Mouse (Mus musculus) right cerebral cortex, postnatal 4 days (tissue): Measurements from ENCODE around the gene Lin28a.
"Not testable (repeated sequence)": the region's sequence is repeated elsewhere in the genome, so short reads cannot be mapped to it uniquely, and the experiment has no call there.

Source experiments
- DNase-seq: peaks from one replicate; pipeline ENCODE4 v3.0.0-alpha.2; 2022

Lin28a gene

DNA sequence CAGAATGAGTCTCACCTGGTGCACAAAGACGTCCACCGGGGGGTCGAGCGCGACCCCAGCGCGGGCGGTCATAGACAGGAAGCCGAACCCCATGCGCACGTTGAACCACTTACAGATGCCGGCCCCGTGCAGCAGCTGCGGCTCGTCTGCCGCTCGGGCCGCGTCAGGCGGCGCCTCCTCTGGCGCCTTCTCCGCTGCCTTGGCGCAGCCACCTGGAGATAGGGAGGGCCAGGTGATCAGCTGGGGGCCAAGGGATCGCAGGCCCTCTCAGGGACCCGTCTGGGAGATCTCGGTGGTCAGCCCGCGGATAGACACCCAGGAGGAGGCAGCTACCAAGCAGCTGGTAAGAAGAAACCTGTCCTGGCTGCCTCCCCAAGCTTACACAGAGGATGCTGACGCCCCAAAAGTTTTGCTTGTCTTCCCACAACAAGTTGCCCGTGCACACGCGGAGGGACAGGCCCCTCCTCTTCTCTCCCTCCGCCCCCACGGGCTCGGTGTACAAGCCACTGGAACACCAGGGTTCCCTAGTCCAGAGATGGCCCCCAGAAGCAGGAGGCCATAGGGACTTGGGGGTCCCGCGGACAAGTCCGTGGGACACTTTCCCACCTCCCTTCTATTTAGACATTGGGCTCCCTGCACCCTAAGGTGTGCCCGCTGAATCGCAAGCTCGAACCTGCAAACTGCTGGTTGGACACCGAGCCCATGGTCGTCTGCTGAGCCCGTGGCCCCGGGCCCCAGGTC lies 433 bp downstream of the Lin28a start:
- DNase-seq: no peak

DNA sequence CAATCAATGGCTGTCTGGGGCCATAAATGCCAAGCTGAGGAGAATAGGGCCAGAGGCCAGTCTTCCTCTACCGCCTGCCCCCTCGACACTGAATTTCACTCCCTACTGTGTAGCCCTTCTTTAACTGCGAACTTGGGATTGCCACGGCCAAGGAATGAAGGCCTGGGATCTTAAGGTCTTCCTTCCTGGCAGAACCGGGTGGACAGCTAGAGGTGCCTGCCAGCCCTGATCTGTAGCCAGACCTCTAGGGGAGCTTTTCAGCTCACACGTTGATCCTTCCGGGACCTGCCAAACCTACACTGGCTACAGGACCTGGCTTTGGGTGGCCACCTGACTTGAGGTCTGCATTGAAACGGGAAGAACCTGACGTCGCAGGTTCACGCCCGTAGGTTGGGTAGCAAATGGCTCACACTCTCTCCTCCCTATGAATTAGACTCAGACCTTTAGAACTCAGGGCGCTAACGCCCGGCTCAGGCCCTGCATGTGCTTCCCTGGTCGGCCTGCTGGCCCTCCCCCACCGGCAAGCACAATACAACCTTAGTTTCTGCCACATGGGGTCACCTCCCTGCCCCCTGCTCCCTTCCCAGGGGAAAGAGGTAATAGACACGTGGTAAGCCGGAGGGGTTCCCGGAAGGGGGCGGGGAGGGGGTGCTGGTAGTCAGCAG lies 1.3 kb downstream of the Lin28a start:
- no peak for DNase-seq

DNA sequence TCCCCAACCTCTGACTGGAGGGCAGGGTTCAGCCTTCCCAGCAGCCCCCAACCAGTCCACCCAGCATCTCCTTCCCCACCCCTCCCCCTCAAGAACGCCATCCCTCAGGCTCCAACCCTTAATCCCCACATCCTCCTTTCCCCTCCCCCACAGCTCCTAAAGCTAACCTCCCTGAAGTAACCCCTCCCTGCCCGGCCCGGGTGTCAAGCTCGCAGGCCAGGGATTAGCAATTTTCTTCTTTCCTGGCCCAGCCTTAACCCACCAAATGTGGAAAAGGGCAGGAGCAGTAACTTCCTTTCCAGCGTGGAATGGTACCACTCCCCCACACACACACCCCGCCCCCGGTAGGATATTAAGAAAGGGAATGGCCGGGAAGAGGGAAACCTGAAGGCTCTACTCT lies 1.9 kb downstream of the Lin28a start:
- no peak for DNase-seq

DNA sequence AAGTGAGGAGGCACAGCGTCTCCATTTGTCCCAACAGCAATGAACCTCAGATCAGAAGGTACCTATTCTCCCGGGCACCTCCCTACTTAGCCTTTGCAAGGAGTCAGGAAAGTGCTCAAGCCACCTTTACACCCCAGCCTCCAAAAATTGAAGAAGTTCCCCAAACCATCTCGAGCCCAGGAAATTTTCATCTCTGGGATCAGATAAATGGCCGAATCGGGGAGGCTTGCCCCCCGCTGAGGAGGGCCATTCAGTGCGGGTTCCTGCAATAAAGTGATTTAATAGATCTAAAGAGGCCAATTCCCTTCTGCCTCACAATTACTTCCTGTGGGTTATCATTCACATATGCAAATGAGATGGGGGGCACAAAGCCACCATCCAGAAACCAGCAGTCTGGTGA lies 2.4 kb downstream of the Lin28a start:
- no peak for DNase-seq

DNA sequence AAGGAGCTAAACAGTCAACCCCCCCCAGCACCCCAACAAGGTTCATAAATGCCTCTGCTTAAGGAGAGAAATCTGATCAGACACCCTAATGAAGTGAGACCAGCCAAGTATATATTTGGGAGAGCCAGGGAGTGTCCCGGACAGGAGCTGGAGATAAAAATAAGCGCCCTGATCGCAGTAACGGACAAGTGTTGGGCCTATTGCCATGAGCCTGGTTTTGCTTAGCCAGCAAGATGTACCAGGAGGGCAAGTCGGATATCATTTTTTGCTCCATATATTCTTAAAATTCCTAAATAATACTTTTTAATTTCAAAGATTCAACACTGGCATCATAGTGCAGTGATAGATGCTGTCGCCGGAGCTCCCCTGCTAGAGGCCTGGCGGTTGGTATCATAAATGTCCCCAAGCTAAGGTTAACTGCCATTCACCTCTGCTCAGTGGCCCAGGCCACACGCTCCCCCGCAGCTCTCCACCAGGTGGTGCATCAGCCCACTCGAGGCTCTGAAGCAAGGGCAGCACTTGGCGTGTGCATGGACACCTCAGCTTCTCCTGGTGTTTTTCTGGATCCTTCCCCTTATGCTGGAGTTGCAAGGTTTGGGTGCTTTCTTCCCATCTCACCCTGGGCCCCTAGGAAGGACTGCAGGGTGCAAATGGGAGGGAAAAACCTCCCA lies 5.6 kb downstream of the Lin28a start:
- no peak for DNase-seq

DNA sequence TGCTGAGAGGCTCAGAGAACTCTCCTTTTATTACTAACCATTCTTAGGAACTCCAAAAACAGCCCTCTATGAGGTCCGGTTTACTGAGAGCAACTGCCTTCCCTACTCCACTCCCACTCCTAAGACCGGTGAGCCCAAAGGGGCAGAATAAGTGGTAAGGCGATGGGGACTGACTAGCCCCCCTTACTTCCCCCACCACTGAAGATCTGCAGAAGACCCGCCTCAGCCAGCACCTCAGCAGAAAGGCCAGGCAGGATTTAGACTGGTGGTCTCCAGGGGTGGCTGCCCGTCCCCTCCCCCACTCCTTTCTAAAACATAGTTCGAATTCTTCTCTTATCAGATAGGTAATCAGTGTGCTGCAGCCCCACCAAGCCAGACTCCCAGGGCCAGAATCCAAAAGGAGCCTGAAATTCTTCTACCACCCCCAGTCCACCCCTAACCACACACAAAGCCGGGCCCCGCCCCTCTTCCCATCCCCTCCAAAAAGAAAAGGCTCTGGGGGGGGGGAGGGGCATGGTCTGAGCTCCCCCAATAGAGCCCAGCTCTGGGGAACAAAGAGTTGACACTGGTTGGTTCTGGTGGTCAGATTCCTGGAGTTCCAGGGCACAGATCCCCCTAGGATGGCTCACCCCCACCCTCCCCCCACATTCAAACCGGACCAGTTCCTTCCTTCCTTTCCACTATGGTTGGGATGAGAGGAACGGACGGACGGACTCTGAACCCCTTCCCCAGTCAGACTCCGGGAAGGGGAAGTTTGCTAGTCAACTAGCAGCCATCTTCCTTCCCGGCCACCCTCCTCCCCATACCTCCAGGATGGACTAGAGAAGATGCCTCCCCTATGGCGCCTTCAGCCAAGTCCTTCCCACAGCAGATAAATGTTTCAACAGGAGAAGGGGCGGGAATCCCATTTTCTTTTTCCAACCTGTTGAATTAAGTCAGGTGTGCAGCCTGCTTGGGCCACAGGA lies 6.9 kb downstream of the Lin28a start:
- DNase-seq: no peak

DNA sequence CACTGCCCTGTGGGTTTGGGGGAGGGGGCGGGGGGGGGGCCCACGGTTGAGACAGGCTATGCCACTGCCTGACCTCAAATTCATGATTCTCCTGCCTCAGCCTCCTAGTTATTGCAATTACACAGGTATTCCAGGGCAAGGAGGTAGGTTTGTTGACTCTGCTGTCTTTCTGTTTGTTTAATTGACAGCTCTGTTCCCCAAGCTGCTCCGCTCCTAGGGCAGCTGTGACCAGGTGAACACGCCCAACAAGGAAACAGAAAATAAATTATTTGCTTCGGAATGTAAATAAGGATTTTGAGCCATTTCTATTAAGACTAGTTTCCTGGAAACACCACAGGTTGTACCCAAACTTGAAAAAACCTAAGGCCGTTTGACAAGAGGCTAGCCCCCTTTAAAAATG lies 8.9 kb downstream of the Lin28a start:
- no peak for DNase-seq

DNA sequence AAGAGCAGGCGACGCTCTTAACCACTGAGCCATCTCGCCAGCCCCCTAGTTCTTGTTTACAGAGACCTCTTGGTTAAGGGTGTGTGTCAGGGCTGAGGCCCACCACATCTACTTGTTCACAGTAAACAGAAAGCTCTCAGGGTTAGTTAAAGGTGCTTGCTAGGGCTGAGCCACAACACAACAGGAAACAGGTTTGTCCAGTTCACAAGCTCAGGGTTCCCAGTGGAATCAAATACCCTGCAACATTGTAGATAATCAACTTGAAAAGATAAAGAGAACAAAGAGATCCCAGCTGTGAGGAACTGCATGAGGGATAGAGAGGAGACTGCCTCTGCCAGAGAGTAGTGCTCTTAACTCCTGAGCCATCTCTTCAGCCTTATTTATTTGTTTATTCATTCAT lies 11.8 kb downstream of the Lin28a start:
- DNase-seq: no peak

DNA sequence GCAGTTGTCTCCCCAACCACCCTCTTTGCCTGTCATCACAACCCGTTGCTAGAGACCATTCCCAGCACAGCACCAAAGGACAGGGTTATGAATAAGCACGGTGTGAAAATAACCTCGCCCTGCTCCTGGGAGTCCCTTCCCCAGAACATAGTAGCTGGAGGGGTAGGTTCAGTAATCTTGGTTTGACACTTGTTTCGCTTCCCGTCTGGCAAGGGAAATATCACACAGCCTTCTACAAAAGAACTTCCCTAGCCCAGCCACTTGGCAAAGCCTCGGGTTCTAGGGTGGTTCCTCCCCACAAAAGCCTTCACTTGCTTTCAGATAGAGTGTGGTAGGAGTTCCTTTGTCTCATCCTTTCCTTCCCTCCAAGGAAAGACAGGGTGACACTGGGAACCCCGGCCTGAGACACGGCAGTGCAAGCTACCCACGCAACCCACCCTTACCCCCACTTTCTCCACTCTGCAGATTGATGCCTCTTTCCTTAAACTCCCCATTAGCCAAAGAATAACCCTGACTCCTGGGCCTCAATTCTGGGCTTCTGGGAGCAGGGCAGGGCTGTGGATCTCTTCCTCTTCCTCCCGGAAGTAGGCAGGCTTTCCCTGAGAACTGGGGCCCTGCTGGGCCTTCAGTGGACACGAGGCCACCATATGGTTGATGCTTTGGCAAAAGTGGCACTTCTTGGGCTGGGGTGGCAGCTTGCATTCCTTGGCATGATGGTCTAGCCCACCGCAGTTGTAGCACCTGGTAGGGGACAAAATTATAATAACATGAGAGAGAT lies 12.9 kb downstream of the Lin28a start:
- DNase-seq: no peak

DNA sequence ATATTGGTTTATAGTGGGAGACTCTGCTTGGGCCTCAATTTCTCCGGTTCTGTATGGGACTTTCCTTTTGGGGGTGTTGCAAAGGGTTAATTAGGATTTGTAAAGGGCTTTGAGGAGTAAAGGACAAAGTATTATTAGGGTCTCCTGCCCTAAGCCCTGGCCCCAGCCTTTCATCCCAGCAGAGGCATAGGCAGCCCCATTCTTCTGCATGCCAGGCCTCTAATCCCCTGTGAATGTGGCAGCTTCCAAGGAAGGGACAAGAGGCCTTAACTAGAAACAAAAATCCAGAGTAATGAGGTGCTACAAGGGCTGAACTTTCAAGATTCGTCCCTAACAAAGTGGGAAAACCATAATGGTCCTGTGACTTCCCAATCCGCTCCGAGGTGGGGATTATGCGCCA lies 15.7 kb downstream of the Lin28a start:
- DNase-seq: no peak

DNA sequence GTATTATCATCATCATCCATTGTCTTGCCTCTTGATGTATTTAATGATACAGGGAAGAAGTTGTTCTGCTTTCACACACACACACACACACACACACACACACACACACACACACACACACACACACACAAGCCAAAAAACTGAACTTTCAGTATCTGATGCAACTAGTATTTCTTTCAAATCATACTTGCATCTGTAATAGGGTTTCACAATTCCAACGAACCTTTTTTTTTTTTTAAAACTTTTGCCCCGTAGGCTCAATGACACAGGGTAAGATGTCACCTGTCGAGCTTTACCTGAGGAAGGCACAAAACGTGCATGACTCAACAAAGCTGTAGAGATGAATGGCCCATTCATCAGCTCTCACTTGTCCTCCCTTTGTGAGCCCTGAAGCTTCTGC lies 16.4 kb downstream of the Lin28a start:
- DNase-seq: no peak

DNA sequence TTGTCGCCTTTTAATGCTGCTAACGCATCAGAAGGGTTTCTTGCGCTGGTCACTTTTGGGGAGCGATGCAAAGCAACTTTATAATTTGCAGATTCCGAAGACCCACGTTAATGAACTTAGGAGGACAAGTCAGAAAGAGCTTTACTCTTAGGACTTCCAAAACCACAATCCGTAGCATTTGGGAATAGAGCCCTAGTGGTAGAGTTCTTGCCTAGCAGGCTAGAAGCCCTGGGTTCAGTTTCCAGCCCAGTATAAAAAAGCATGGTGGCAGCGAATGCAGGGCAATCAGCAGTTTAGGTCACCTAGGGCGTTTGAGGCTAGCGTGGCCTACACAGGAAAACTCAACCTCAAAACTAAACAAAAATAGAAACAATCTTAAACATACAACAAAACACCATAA lies 16.9 kb downstream of the Lin28a start:
- no peak for DNase-seq

DNA sequence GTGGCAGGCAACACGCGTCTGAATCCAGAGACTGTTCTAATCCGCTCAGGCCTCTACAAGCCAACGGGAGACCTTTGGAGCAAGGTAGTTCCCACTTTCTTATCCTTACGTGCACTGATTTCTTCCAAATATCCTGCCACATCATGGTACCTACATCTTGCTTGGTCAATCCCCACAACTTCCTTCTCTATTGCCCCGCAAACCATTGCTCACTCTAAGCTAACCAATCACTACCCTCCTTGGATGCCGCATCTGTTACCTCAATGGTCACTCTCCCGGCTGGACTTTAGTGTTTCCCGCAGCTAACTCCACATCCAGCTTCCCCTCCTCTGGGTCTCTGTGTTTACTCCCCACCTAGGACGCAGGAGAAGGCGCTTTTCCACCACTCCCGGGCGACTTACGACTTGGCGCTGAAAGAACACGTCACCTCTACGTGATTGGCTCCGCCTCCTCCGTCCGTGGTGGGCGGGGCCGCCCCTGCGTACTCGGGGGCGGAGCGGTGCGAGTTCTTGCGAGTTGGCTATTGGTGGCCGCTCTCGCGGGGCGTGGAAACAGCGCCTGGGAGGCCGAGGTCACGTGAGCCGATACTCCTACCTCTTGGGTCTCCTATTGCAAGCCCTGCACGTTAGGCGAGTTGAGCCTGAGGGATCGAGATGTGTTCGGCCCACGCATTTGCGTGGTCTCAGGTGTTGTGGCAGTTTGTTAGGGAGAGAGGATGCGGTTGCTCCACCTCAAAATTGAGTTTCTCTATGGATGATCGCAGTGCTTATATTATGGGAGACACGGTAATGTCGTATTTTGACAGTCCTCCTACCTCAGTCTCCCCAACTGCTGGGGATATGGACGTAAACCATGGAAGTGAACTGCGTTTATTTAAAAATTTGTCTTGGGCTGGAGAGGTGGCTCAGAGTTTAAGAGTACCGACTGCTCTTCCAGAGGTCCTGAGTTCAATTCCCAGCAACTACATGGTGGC lies 17.9 kb downstream of the Lin28a start, which contains the start of gene Dhdds:
Gene Dhdds, minus strand, starts transcription at position 453 of the 973 bp plus-strand sequence.
- peak; percentile 93 for DNase-seq

DNA sequence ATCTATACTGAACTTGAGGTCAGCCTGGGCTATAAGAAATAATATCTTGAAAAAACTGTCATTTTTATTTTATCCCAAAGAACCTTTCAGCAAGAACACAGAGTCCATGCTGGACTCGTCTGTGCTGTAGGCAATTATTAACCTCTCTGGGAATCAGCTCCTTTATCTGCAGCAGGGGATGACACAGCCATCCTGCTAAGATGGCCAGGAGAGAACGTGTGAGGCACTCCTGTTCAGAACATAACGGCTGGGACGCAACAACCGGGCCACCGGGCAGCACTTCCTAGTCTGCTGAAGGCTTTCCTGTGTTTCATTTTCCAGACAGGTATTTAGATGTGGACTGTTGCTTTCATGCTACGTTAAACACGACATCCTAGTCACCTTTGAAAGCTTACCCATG lies 23.9 kb downstream of the Lin28a start:
- DNase-seq: no peak

DNA sequence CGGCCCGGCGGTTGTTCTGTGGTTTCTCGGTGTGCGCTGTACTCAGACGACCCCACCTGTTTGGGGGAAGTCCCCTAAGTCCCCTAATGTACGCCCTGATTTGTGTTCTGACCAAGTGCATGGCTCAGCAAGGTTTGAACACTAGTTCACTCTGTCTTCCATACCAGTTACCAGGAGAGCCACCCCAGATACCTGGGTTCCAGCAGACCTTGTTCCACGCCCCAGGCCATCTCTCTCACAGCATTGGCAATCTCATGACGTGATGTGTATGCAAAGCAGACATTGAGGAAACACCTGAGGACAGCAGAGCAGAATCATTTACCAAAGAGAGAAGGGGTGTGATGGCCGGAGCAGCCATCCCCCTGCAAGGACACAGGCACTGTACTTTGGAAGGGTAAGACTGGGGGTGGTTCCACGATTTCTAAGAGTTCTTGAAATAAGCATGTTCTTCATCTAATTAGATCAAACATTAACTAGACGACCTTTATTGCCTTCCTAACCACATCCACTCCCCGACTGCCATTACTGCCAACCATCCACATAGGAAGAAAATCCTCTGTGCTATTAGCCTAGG lies 27.5 kb downstream of the Lin28a start:
- no peak for DNase-seq

DNA sequence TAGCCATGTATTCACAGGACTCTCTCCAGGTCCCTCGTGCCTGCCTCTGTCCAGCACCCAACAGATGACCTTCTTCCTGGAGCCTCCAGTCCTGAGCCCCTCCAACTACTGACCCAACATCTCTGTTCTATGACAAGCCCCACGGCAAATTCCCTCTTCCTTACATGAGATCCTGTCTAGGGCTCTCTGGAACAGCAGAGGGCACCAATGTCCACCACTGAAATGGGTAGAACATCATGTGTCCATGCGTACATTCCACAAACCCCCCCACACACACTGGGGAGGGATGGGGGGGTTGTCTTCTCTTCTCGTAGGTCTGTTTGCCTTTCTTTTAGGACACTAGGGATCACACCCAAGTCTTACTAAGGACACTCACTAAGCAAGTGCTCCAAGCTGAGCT lies 28.6 kb downstream of the Lin28a start:
- DNase-seq: no peak

DNA sequence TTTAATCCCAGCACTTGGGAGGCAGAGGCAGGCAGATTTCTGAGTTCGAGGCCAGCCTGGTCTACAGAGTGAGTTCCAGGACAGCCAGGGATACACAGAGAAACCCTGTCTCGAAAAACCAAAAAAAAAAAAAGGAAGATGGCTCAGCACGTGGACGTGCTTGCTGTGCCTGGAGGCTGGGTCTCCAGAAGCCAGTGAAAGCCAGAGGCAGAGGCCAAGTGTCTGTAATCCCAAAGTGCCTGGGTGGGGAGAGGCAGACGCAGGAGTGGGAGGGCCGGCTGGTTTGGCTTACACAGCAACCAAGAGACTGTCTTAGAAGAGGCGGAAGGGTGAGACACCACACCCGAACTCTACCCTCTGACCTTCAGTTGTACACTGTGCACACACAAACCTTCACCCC lies 30.4 kb downstream of the Lin28a start:
- not testable (repeated sequence) for DNase-seq

DNA sequence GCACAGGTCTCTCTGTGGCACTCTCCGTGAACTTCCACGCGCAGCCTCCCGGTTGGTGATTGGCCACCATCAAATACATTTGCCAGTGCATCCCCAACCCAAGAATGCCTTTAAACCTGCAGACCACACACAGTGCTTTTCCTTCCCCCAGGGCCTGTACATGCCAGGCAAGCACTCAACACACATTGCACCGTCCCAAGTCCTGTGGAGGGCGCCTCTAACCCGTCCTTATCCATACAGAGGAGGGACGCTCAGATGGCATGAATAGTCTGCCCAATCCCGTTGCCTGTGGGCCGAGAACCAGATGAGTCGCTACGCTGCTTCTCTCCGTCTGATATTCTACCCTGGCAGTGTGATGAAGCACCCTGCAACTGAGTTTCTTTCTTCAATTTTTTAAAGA lies 35.7 kb downstream of the Lin28a start:
- DNase-seq: no peak

DNA sequence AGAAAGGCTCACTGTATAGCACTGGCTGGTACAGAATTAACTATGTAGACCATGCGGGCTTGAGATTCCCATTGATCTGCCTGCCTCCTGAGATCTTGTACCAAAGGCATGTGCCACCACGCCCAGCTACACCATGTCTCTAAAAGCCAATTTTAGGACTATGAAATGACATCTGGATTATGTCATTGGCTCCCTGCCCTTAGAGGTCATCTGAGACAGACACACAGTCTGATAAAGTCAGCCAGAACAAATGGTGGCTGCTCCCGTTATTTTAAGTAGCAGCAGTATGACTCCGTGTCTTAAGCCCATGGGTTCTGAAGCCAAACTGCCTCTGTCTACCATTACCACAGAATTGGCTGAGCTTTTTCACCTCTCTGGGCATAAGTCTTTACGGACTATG lies 38.1 kb downstream of the Lin28a start:
- DNase-seq: no peak

DNA sequence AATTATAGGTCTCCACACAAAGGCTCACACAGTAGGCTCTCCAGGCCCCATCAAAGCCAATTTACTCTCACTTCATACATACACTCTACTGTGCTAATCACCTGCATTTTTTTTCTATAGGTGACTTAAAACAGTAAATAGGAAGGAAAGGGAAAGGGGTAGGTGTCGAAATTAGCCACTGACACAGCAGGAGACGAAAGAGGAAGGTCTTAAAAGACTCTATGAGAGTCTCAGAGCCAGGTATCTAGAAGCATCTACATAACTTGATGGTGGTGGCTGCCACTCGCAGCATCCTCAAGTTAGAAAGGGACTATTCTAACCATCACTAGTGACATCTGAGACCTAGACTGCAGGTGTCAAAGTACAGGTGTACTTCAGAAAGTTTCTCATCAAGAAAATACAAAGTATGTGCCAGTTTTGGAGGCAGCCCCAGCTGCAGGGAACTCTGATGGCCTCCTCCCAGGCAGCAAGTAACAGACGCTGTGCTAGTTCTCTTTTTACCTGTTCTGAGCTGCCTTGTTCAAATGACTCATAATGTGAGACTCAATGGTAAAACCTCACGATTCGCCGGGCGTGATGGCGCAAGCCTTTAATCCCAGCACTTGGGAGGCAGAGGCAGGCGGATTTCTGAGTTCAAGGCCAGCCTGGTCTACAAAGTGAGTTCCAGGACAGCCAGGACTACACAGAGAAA lies 40.5 kb downstream of the Lin28a start:
- DNase-seq: no peak
